Mouse (Mus musculus) spleen, adult 2 months (tissue): Measurements from ENCODE around the gene Mmp9.

Experiments used
- CTCF ChIP-seq: fragments of 200-500 bp; IDR thresholded peaks from 2 replicates; pipeline ENCODE4 v1.5.1; 2011; ENCODE audit warnings: mild to moderate bottlenecking, inconsistent platforms; ENCODE audit not compliant: insufficient read depth, insufficient read length, insufficient replicate concordance; ENCODE audit errors: extremely low read depth
- POLR2A ChIP-seq: fragments of 200-500 bp; IDR thresholded peaks from 2 replicates; pipeline ENCODE4 v1.6.1; 2011; ENCODE audit warnings: low read depth, low read length, inconsistent platforms

DNA sequence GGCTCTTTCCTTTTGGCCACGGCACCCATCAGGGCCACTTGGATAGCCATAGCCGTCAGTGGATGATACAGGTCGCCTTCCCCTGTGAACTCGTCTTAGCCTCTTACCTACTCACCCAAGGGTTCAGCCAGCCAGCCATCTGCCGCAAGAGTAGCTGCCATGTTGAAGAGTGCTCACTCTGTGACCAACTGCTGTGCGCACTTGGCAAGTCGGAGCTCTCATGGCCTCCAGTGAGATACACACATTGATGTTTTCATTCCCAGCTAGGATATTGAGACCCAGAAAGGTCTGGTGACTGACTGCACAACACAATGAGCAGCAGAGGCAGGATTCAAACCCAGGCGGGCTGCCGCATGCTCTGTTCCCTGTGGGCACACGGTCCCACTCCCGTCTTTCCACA, 53.6 kb downstream of the Mmp9 start:
- TF ChIP-seq CTCF (no peak), POLR2A (no peak)
